Mouse (Mus musculus): ENCODE data around the gene Glud1. TPM values are rescaled to one million over a fixed set of nuclear protein-coding genes. Genes with fewer than 3 reads are reported as not detected.
A peak's percentile ranks its signal among the peaks of the same experiment; 100 is the strongest.

Glud1 gene
- polyA plus RNA-seq, 1 experiment from 2014 or later: 78.8 TPM

- 89% methylated on average over 6 of the region's 6 CpGs for WGBS
- no peak overlapping the region for H3K4me2 ChIP-seq (replicated peaks)
- ATAC-seq (ENCODE audit: low FRiP score, low read depth): no peak
- no peak overlapping the region for H3K27ac ChIP-seq
- no peaks in the 10 kb centered on the region for H3K9me3 ChIP-seq
- no peaks in the 10 kb centered on the region for H3K27me3 ChIP-seq
- H3K36me3 ChIP-seq: no peaks in the 10 kb centered on the region
- H3K4me3 ChIP-seq: no peak overlapping the region
- H3K9ac ChIP-seq: no peak overlapping the region
- peaks cover 27% of the 10 kb centered on the region for H3K4me1 ChIP-seq
Observed at GRCm38 (mm10) chr14:34372646-34373045, 62.1 kb downstream of the Glud1 start.

DNA sequence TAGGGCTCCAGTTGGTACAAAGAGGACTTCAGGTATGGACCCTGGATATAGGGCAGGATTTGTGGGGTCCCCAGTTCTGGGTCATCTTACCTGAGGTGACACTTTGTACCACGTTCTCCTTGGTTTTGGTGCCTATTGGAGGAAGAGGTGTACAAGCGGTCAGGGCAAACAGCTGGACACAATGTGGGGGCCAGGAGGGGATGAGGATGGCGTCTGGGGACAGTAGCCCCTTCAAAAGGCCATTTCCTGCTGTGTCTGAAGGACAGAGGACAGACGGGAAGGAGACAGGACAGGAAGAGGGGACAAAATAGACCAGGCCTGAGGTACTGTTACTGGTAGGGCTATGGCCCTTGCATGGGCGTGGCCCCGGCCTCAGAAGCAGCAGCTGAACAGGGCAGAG lies 63.1 kb downstream of the Glud1 start:
- Histone ChIP-seq H3K4me1 (peaks cover 33% of the 10 kb centered on the region), H3K4me3 (no peak overlapping the region), H3K9me3 (no peaks in the 10 kb centered on the region), H3K36me3 (no peaks in the 10 kb centered on the region), H3K4me2 (replicated peaks) (no peak overlapping the region), H3K27me3 (no peaks in the 10 kb centered on the region), H3K9ac (no peak overlapping the region), H3K27ac (no peak overlapping the region)
- ATAC-seq (ENCODE audit: low FRiP score, low read depth): no peak
- WGBS: 79% methylated on average over 6 of the region's 6 CpGs

DNA sequence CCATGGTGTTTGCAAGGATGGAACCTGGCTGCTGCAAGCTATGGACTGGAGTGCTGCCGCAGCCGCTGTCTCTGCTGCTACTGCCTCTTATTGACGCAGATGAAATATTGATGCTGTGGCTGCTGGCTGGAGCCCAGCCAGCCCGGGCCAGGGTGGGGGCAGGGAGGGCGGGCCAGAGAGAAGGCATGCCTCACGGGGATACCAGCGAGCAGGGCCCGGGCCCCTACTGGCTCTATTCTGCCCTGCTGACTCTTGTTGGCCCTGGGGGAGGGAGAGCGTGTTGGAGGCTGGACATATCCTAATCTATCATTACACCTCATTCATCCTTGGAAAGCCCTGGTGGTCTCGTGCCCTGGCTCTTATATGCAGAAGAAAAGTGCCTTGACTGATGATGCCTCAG lies 64.0 kb downstream of the Glud1 start, which contains the start of gene Sncg:
Gene Sncg (minus strand): TSS at position 213 of the 400 bp plus-strand sequence.
- no peaks in the 10 kb centered on the region for H3K9me3 ChIP-seq
- H3K4me1 ChIP-seq: peaks cover 40% of the 10 kb centered on the region
- H3K4me3 ChIP-seq: no peak within 1 kb of the TSS; the same call in 1 of the 2 replicates
- no peaks in the 10 kb centered on the region for H3K27me3 ChIP-seq
- no peak within 1 kb of the TSS for H3K27ac ChIP-seq
- no peak for ATAC-seq (ENCODE audit: low FRiP score, low read depth)
- H3K36me3 ChIP-seq: no peaks in the 10 kb centered on the region
- WGBS: 45% methylated on average over 10 of the region's 10 CpGs
- H3K9ac ChIP-seq: 0 out of 2 replicates have a peak within 1 kb of the TSS, but pooled peaks have one; percentile 25
- no peak within 1 kb of the TSS for H3K4me2 ChIP-seq (replicated peaks)

- Histone ChIP-seq H3K27ac (no peak within 1 kb of the TSS; the same call in 1 of the 2 replicates), H3K36me3 (no peaks in the 10 kb centered on the region), H3K4me3 (peak within 1 kb of the TSS; percentile 11), H3K9ac (peak within 1 kb of the TSS; percentile 25; the same call in 1 of the 2 replicates), H3K4me1 (peaks cover 40% of the 10 kb centered on the region), H3K27me3 (no peaks in the 10 kb centered on the region), H3K4me2 (replicated peaks) (peak within 1 kb of the TSS; percentile 21; the same call in 1 of the 2 replicates), H3K9me3 (no peaks in the 10 kb centered on the region)
- WGBS: 81% methylated on average over 13 of the region's 13 CpGs
- ATAC-seq (ENCODE audit: low FRiP score, low read depth): no peak
Observed at GRCm38 (mm10) chr14:34375415-34375904, 64.9 kb downstream of the Glud1 start, which contains the start of gene Mmrn2. TSS of gene Mmrn2 (plus strand) at chr14:34375465.

GRCm38 (mm10) chr14:34375941-34376340 lies 65.4 kb downstream of the Glud1 start:
- H3K27me3 ChIP-seq: no peaks in the 10 kb centered on the region
- 73% methylated on average over 5 of the region's 5 CpGs for WGBS
- no peaks in the 10 kb centered on the region for H3K9me3 ChIP-seq
- H3K27ac ChIP-seq: no peak overlapping the region; the same call in 1 of the 2 replicates
- H3K4me1 ChIP-seq: peaks cover 40% of the 10 kb centered on the region
- H3K9ac ChIP-seq: peak overlapping the region; percentile 25; the same call in 1 of the 2 replicates
- H3K4me3 ChIP-seq: peak overlapping the region; percentile 11
- H3K36me3 ChIP-seq: no peaks in the 10 kb centered on the region
- H3K4me2 ChIP-seq (replicated peaks): peak overlapping the region; percentile 21; the same call in 1 of the 2 replicates
- ATAC-seq (ENCODE audit: low FRiP score, low read depth): no peak

DNA sequence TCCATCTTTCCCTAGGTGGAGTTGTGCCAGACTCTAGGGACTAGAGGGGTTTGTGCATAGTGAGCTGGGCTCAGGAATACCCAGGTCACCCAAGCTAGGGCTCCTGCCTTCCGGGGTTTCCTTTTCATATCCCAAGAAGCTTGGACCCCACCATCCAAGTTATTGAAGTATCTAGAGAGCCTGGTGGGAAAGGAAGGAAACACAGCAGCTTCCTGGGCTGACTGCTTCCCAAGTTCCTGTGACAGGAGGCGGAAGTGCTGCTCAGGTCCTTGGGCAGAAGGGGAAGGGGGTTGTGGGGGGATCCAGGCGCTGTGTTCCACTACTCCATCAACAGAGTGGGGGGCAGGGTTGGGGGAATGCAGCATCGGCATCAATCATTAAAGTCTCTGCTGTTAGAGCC lies 66.6 kb downstream of the Glud1 start:
- 69% methylated on average over 4 of the region's 4 CpGs for WGBS
- Histone ChIP-seq H3K4me3 (no peak overlapping the region), H3K9me3 (no peaks in the 10 kb centered on the region), H3K27me3 (no peaks in the 10 kb centered on the region), H3K9ac (no peak overlapping the region), H3K4me1 (peaks cover 40% of the 10 kb centered on the region), H3K27ac (0 out of 2 replicates have a peak overlapping the region, but pooled peaks have one; percentile 15), H3K36me3 (no peaks in the 10 kb centered on the region), H3K4me2 (replicated peaks) (peak overlapping the region; percentile 21; the same call in 1 of the 2 replicates)
- ATAC-seq (ENCODE audit: low FRiP score, low read depth): no peak

- no peaks in the 10 kb centered on the region for H3K36me3 ChIP-seq
- peak overlapping the region; percentile 81 for H3K27ac ChIP-seq
- peak overlapping the region; percentile 19 for H3K4me2 ChIP-seq (replicated peaks)
- H3K27me3 ChIP-seq: no peaks in the 10 kb centered on the region
- ATAC-seq (ENCODE audit: low FRiP score, low read depth): peak; percentile 58
- no peak overlapping the region for H3K4me3 ChIP-seq
- H3K9ac ChIP-seq: peak overlapping the region; percentile 31; the same call in 1 of the 2 replicates
- peaks cover 40% of the 10 kb centered on the region for H3K4me1 ChIP-seq
- H3K9me3 ChIP-seq: no peaks in the 10 kb centered on the region
- WGBS: 37% methylated on average over 11 of the region's 11 CpGs
Observed at GRCm38 (mm10) chr14:34378560-34379331, 68.2 kb downstream of the Glud1 start.

GRCm38 (mm10) chr14:34382921-34383704 lies 72.6 kb downstream of the Glud1 start:
- H3K27me3 ChIP-seq: no peaks in the 10 kb centered on the region
- H3K27ac ChIP-seq: no peak overlapping the region
- H3K36me3 ChIP-seq: no peaks in the 10 kb centered on the region
- no peak overlapping the region for H3K4me3 ChIP-seq
- peaks cover 11% of the 10 kb centered on the region for H3K4me1 ChIP-seq
- ATAC-seq (ENCODE audit: low FRiP score, low read depth): no peak
- WGBS: 94% methylated on average over 9 of the region's 9 CpGs
- H3K9ac ChIP-seq: no peak overlapping the region
- no peak overlapping the region for H3K4me2 ChIP-seq (replicated peaks)
- H3K9me3 ChIP-seq: no peaks in the 10 kb centered on the region

DNA sequence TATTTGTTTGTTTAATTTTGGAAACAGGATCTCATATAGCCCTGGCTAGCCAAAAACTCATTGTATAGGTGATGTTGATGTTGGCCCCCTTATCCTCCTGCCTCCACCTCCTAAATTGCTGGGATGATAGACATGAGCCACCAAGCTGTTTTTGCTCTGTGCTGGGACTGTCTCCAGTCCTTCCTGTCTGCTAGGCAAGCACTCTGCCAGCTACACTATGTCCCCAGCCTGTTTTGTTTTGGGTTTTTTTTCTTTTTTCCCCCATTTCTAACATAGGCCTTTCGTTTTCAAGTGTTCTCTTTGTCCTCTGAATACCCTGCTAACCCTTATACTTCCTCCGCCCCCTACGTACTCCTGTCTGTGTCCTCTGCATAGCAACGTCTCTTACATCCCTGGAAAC lies 82.8 kb downstream of the Glud1 start:
- peaks cover 6% of the 10 kb centered on the region; the same call in 1 of the 2 replicates for H3K9me3 ChIP-seq
- no peaks in the 10 kb centered on the region for H3K27me3 ChIP-seq
- no peak overlapping the region for H3K27ac ChIP-seq
- H3K4me3 ChIP-seq: no peak overlapping the region
- H3K36me3 ChIP-seq: peaks cover 9% of the 10 kb centered on the region
- no peak overlapping the region for H3K9ac ChIP-seq
- H3K4me2 ChIP-seq (replicated peaks): no peak overlapping the region
- no peaks in the 10 kb centered on the region for H3K4me1 ChIP-seq
- ATAC-seq (ENCODE audit: low FRiP score, low read depth): no peak
- 78% methylated on average over 4 of the region's 4 CpGs for WGBS

Data from limb, embryonic 13.5 days (tissue).